Mouse (Mus musculus) lung, adult 18-20 months (tissue): ENCODE data around the gene Uqcc1.
A peak's percentile ranks its signal among the peaks of the same experiment; 100 is the strongest.
"Not testable (repeated sequence)": the region's sequence is repeated elsewhere in the genome, so short reads cannot be mapped to it uniquely, and the experiment has no call there.

Experiments
- DNase-seq, 2 experiments: peaks; one replicate each; pipeline ENCODE4 v3.0.0; 2022; ENCODE audit warnings: mixed read lengths in 2 of 2

The Uqcc1 gene

GRCm38 (mm10) chr2:155928711-155929345 lies 1.3 kb downstream of the Uqcc1 start:
- no peak for DNase-seq

- DNase-seq, result not testable (repeated sequence)
Measured at GRCm38 (mm10) chr2:155925213-155925612, 4.9 kb downstream of the Uqcc1 start.

GRCm38 (mm10) chr2:155923143-155923542 lies 7.0 kb downstream of the Uqcc1 start:
- DNase-seq, result no peak

- DNase-seq, result no peak
Measured at GRCm38 (mm10) chr2:155914684-155915083, 15.4 kb downstream of the Uqcc1 start.

GRCm38 (mm10) chr2:155903632-155904008 lies 26.5 kb downstream of the Uqcc1 start:
- no peak for DNase-seq

GRCm38 (mm10) chr2:155902989-155903631 lies 27.0 kb downstream of the Uqcc1 start:
- peak; percentile 23 to 24 for DNase-seq

- DNase-seq, result peak; percentile 23 to 41
Measured at GRCm38 (mm10) chr2:155895046-155895735, 34.9 kb downstream of the Uqcc1 start.

GRCm38 (mm10) chr2:155894307-155895045 lies 35.6 kb downstream of the Uqcc1 start:
- no peak for DNase-seq

- no peak for DNase-seq
Measured at GRCm38 (mm10) chr2:155886776-155887175, 43.3 kb downstream of the Uqcc1 start.

- no peak for DNase-seq
Measured at GRCm38 (mm10) chr2:155885271-155885697, 44.8 kb downstream of the Uqcc1 start.

- DNase-seq, result no peak
Measured at GRCm38 (mm10) chr2:155882087-155882486, 48.0 kb downstream of the Uqcc1 start.

GRCm38 (mm10) chr2:155878964-155879876 lies 50.9 kb downstream of the Uqcc1 start:
- peak; percentile 23 to 33 for DNase-seq

- no peak for DNase-seq
Measured at GRCm38 (mm10) chr2:155873636-155874035, 56.5 kb downstream of the Uqcc1 start.

GRCm38 (mm10) chr2:155872930-155873507 lies 57.1 kb downstream of the Uqcc1 start:
- DNase-seq, result no peak

GRCm38 (mm10) chr2:155872486-155872885 lies 57.6 kb downstream of the Uqcc1 start:
- DNase-seq, result no peak

GRCm38 (mm10) chr2:155869772-155870171 lies 60.3 kb downstream of the Uqcc1 start:
- peak in 1 of 2 experiments; percentile 33 for DNase-seq

- DNase-seq, result no peak
Measured at GRCm38 (mm10) chr2:155868320-155868719, 61.8 kb downstream of the Uqcc1 start.

- no peak for DNase-seq
Measured at GRCm38 (mm10) chr2:155863301-155863867, 66.7 kb downstream of the Uqcc1 start.

GRCm38 (mm10) chr2:155862573-155863300 lies 67.4 kb downstream of the Uqcc1 start:
- DNase-seq, result no peak

- no peak for DNase-seq
Measured at GRCm38 (mm10) chr2:155861581-155861980, 68.5 kb downstream of the Uqcc1 start.

GRCm38 (mm10) chr2:155860102-155860501 lies 70.0 kb downstream of the Uqcc1 start:
- no peak for DNase-seq
